Mouse (Mus musculus) adrenal gland, postnatal 4 days (tissue): Measurements from ENCODE around the gene Cyp19a1. TPM values are rescaled to one million over a fixed set of nuclear protein-coding genes. Genes with fewer than 3 reads are reported as not detected.

ENCODE experiments used
- DNase-seq, 2 experiments: peaks; one replicate each; pipeline ENCODE4 v3.0.0; 2021 to 2022; ENCODE audit warnings: low spot score in 2 of 2, mixed read lengths in 2 of 2
- long read RNA-seq, 2 experiments: library from polyadenylated mRNA; stranded (forward); transcript quantifications; one replicate each; pipeline ENCODE4 v2.0.0; 2021
- total RNA-seq, 2 experiments: library from RNA; stranded (reverse); gene quantifications; 2 replicates each; pipeline ENCODE4 v1.2.3; 2021

The Cyp19a1 gene
- total RNA-seq, result not detected
- long read RNA-seq, experiment 1, result 0 reads
- long read RNA-seq, experiment 2, result 0 reads

DNA sequence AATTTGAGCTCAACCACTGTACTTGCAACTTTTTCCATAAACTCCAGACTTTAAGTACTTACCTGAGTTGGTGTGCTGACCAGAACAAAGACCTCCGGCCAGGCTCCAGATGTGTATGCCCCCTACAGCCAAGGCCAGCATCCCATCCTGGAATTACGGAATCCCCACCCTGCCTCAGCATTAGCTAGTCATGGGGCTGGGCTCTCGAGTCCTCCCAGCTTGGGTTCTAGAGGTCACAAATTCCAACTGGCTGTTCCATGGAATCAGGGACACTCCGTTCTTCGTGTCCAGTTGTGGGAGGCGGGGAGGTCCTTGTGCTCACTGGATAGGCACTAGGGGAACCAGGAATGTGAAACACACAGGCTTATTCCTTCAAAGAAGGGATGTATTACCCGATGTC lies at the start of gene Cyp19a1:
Gene Cyp19a1, minus strand, starts transcription at position 101 of the 400 bp plus-strand sequence.
- DNase-seq, result no peak

DNA sequence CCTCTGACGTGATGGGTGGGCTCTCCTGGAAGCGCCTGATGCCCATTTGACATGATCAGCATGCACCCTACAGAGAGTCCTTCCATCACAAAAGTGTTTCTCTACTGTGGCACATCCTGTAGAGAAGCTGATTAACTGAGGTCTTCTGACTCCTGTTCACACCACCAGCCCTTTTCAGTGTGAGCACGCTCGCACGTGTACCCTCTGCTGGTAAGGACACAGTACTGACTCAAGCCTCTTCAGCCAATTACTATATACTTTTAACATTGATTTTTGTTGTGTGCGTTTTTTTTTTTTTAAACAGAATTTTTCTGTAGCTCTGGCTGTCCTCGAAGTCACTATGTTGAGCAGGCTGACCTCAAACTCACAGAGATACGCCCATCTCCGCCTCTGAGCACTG lies 48.5 kb upstream of the Cyp19a1 start:
- no peak for DNase-seq

DNA sequence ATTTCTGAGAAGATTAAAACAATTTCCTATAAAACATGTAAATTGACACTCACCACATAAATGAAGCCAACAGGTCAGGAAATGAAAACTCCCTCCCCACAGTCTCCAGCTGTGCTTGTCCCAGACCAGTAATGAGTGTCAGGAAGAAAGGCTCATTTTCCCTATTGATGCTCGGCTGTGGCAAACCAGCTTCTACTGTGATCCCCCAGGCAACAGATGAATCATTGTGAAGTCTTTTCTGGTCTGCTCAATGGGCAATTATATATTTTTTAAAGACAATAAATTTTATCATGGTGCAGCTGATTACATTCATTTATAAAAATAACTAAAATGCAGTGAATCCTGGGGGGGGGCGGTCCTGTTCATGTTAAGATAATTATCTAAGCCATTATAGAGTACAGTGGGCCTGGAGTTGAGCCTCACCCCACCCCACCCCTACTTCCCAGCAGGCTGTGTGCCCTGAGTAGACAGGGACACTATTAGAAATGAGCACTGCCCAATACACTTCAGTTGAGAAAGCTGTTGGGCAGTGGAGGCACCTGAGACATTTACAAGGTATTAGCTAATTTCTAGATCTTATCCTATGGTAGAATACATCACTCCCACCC lies 40.9 kb upstream of the Cyp19a1 start:
- DNase-seq, result no peak

DNA sequence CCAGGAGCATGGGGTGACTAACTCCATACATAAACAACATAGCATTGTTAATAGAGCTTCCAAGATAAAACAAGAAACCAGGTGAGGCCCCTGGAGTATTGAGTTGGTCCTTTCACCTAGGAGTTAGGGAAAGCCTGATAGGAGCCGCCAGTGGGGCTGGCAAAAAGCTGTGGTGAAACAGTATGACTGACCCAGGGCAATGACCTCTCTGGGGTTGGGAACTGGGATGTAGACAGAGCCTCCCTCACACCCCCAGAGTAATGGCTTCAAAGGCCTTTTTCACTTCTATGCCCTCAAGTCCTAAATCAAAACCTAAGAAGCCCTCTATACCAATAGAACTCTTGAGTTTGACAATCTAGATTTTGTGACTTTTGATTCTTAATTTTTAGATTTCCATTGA lies 40.3 kb upstream of the Cyp19a1 start:
- no peak for DNase-seq

DNA sequence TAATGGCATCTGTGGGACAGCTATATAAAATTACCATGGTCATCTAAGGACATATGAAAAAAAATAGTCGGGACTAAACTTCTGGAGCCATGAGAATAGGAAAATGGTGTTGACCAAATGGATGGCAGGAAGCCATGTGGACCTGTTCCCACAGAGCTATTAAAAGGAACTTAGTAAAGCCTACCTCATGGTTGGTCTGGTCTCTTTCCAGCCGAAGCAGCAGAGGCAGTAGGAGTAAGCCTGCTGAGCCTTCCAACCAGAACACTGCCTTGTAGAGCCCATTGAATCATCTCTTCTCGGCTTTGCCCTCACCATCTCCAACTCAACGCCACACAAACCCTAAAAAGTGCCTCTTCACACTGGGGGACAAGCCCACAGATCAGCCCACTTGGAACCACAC lies 33.3 kb upstream of the Cyp19a1 start:
- DNase-seq, result no peak

DNA sequence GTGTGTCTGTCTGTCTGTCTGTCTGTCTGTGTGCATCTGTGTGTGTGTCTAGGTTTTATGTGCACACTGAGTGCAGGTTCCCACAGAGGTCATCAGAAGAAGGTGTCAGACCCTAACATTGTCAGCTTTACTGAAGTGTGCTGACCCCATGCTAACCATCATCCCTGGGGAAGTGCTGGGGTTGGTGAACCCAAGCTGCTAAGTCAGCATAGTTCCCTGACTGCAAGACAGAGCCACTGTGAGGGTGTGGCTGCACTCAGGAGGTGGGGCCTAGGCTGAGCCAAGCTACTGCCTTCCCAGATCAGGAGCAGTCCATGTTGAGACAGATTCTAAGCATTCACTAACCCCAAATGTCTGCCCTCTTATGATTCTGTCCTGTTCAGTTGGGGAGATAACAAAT lies 31.9 kb upstream of the Cyp19a1 start:
- no peak for DNase-seq

DNA sequence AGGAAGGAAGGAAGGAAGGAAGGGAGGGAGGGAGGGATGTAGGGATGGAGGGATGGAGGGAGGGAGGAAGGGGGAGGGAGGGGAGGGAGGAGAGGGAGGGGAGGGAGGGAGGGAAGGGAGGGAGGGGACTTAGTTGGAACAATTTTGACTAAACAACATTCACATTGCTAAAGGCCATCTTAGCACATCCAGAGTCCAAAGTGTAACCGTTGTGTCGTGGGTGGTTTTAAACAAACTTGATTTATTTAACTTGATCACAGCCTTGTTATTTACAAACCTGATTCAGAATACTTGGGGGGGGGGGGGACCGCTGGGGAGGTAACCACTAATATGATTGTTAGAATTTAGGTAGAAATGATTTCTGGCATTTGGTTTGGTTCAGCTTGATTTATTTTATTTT lies 31.5 kb upstream of the Cyp19a1 start:
- no peak for DNase-seq

DNA sequence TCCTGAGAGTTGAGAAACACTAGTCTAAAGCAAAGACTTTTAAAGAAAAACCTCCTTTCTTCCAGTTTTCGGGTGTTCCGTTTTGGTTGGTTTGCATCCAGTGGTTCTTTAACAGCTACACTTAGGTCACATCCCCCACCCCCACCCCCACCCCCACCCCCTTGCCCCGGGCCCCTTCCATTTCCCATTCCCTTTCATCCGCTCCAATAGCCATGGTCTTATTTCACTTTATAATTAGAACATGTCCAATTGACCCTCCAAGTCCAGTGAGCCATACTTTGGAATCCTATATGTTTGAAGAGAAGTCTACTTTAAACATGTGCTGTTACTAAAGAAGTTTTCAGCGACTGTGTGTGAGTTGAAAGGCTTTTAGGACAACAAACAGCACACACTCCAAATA lies 19.9 kb upstream of the Cyp19a1 start:
- no peak for DNase-seq

DNA sequence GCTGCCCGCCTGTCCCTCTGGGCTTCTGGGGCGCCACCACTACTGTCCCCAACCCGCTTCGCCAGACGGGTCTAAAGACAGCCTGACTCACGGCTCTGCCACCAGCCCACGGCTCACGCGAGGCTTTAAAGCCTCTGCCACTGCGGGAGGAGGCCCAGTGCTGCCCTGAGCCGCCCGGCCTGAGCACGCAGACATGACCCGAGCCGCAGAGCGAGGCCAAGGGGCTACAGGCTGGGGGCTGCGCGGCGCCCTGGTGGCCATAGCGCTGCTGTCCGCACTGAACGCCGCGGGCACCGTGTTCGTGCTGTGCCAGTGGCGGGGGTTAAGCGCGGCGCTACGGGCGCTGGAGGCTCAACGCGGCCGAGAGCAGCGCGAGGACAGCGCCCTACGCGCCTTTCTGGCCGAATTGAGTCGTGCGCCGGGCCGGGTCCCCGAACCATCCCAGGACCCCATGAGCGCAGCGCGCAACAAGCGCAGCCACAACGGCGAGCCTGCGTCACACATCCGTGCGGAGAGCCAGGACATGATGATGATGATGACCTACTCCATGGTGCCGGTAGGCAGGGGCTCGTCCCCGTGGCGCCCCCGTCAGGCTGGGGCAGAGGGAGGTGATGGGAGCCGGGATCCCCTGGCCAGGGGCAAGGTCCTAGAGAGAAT lies 18.5 kb upstream of the Cyp19a1 start, which contains the start of gene Gldn:
Gene Gldn, plus strand, starts transcription at position 156 of the 657 bp plus-strand sequence.
- DNase-seq, result peak in 1 of 2 experiments; percentile 4

DNA sequence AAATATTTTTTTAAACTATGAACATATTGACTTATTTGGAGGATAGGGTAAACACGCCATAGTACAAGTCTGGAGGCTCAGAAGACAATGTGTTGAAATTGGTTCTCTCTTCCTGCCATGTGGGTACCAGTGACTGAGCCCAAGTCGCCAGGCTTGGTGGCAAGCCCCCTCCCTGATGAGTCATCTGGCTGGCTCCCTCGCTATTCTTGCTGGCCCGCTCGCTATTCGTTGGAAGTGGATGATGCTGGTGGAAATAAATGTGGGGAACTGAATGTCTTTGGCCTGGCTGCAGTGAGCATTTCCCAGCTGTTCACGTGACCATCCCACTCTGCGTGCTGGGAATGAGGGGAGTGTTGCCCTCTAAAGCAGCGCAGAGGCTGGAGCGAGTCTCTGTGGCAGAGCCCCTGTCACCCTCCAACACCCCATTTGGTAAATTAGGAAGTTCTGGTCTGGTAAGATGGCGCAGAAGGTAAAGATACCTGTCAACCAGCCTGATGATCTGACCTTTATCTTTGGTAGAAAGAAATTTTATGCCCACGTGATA lies 11.2 kb upstream of the Cyp19a1 start:
- DNase-seq, result no peak

DNA sequence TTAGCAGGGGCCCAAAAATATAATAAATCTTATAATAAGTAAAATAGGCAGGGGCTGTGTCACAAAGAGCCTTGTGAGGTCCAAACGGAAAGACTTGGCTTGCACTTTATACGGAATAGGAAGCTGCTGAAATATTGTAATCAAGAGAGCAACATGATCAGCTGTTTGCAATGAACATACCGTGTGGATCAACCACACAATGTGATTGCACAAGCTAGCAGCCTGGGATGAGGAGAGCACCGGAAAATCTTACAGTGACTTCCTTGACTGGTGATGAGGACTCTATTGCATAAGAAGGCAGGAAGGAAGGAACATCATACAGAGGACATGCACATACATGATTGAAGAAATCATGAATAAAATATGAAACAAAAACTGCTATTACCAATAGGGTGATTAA lies 7.4 kb upstream of the Cyp19a1 start:
- DNase-seq, result no peak

DNA sequence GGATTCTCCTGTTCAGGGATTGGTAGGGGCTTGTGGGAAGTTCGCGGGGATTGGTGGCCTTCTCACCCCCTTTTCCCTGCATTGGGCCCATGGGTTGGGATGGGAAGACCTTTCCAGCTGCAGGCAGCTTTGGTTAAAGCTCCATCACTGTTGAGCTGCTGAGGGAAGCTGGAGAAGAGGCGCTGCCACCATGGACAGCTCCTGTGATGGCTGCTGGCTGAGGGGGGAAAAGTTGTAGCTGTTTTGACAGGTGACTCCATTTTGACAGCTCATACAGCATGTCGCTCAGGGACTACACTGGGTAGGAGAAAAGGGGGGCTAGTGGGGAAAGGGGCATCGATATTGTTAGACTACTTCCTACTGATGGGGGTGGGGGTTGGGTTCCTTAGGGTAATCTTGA lies 3.0 kb upstream of the Cyp19a1 start:
- DNase-seq, result no peak

DNA sequence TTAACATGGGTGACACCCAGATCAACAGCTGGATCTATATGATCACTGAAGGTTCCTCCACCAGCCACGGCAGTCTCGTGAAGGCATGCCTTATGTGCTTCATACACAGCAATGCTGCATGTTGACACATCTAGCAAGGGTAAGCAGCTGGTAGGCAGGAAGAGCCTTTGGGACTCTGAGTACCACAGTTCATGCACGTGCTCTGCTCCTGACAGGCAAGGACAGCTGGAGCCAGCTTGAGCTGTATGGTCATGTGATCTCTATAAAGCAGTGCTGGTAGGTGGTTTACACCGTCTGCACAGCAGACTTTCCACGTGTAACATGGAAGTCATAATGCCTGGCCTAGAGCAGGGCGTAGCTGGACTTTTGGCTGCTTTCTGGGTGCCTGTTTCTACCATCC lies 2.1 kb upstream of the Cyp19a1 start:
- DNase-seq, result no peak

DNA sequence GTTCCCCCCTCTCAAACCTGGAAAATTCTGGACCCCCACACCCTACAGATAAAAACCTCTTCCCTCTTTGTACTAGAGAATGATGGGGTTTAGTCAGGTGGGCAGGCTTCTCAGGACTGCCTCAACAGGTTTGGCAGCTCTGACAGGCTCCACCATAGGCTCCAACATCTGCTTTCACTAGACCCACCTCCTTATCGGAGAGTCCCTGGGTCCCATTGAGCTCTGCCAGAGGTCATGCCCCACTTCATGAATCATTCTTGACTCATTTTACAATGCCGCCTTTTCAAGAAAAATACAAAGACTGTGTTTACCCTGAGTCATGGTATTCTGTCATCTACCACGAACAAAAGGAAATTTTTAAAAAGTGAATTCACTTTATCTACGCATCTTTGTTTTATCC lies 3.2 kb downstream of the Cyp19a1 start:
- DNase-seq, result no peak

DNA sequence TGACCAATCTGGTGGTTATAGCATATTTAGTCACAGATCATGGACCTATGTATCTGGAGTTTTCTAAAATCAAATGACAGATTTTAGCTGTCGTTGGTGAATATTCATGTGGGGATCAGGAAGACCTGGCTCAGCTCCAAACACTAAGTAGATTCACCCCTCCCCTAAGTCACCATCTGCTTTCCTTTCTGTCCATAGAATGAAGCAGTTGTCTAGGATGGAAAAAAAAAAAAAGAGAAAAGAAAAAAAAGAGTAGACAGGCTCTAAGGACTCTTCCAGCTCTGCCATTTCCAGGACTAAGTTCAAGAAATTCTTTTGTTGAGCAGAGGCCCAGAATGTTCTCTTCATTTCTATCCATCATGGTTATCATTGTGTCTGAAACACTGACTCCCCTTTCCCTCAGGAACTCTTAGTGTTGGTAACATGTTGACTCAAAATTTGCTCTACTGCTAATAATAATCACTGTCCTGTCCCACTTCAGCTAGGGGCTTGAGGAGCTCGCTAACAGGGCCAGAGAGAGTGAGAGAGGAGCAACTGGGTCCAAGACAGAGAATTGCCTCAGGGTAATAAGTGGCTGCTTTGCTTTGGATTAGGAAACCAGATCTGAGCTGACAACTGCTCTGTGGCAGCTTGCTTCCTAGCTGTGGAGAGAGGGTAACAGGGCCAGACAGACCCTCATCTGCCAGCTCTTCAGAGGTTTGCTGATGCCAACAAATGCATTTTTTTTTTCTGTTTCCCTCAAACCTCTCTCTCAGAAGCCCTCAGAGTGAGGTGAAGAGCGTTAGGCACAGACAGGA lies 22.8 kb downstream of the Cyp19a1 start:
- DNase-seq, result no peak

DNA sequence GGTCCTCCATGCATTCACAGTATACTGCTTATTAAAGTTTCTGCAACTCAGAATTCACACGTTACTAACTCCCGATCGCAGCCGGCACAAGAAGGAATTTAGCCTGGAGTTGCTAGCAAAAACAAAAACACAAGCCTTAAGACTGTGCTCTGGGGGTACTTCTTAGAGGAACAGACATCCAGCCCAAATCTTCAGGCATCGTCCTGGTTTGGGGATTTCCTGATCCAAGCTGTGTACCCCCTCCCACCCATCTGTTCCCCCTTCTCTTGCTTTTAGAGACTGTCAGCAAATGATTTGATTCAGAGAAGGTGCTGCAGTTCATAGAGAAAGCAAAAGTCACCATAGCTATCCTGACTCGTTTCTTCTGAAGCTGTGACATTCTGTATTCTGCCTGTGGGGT lies 40.3 kb downstream of the Cyp19a1 start:
- no peak for DNase-seq

DNA sequence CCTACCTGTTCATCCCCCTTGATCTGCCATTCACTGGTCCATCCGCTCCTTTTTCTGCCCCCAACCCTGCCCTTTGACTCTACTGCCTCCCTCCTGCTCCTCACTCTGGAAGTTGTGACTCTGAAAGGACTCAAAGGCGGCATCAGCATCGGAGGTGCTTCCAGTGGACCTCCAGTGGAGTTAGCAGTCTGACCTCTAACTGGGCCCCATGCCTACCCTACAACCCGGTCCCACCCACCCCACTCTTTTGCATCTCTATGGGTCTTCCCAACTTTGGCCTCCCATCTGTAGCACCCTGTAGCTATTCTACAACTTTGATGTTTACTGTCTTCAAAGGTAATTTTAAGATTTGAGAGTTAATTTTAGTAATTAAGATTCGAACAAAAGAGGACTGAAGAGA lies 51.4 kb downstream of the Cyp19a1 start:
- no peak for DNase-seq

DNA sequence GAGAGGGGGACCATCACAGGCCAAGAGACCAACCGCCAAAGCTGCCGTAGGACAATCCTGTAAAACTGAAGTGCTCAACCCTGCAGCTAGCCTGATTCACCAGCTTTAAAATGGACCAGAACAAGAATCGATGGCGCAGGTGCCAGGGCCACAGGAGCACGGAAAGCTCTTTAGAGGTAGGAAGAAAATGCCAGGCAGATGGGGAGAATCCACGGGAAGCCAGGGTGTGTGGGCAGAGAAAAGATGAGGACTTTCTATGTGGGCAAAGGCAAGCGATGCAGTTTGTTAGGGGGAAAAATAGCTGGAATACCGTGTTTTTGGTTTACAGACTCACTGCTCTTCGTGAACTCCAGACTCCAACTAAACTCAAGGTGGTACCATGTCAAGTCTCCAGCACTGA lies 53.0 kb downstream of the Cyp19a1 start:
- no peak for DNase-seq

DNA sequence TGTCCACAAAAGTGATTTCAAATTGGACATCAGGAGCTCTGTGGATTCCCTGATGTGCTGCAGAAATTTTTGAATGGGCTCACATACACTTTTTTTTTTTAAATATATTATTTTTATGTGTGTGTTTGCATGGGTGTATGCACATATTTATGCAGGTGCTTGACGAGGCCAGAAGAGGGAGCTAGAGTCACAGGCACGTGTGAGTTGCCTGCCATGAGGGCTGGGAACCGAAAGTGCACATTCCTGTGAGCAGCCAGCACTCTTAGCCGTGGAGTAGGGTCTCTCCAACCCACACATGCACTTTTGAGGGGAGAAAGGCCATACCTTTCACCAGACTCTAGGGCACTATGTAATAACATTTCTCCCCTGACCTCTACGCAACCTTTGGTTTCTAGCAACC lies 73.1 kb downstream of the Cyp19a1 start:
- DNase-seq, result no peak

DNA sequence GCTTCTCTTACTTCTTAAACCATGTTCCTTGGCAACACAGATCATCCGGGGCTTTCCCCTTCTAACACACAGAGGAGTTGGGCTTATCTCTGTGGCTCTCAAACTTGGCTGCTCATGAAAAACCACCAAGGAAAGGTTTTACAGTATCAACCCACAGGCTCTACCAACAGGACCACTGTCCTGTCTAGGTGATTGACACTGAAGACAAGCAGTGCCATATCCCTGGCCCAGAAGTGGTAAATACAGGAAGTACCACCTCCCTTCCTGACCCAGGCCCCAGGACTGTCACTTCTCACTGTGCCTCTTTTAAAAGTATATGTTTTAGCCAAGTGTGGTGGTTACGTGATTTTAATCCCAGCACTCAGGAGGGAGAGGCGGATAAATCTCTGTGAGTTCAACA lies 76.5 kb downstream of the Cyp19a1 start:
- DNase-seq, result no peak

DNA sequence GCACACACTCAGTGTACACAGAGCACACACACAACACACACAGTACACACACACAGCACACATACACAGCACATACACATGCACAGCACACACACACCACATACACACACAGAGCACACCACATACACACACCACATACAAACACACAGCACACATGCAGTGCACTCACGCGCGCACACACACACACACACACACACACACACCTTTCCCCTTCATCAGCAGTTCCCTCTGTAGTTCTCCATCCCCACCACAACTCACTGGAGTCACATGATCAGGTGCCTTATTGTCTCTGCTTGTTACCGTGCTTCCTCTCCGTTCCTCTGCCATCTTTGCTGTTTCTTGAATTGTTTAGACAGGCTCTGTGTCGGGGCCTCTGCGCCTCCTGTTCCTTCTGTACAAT lies 85.4 kb downstream of the Cyp19a1 start:
- no peak for DNase-seq

DNA sequence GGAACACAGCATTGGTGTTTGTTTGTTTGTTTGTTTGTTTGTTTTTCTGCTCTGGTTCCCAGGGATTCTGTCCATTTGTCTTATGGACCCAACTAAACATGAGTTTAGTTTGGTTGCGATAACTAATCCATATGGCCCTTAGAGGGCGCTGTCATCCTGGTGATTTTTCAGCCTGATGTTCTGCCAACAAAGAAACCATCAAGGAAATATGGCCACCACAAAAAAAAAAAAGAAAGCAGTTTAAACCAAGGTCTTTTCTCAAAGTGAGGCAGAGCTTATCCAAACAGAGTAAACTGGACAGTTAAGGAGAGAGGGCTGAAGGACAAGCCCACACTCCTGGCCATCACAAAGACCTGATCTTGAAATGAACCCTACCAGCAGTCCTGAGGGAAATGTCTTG lies 86.6 kb downstream of the Cyp19a1 start:
- DNase-seq, result no peak
